Mouse (Mus musculus) activated CD4-positive, CD25-positive, alpha-beta regulatory T cell, adult 4 months (primary cell): Measurements from ENCODE around the gene Mrpl58. TPM values are rescaled to one million over a fixed set of nuclear protein-coding genes. Genes with fewer than 3 reads are reported as not detected.

Experiments
- polyA plus RNA-seq, 2 experiments: library from polyadenylated mRNA; unstranded; fragments of 100-300 nt; shearing (Covaris generic); gene quantifications; one replicate each; pipeline ENCODE4 v1.2.1; 2017

Mrpl58 gene
- polyA plus RNA-seq, 2 experiments from 2014 or later: 206 to 214 TPM

Other genes starting within 250 kb of the Mrpl58 start
- gene Slc9a3r1, start 240.4 kb upstream of the Mrpl58 start, polyA plus RNA-seq: 100 to 1,000 TPM; 166 to 228 TPM
- 10 to 100 TPM in 1 of 2 experiments, 1 to 10 TPM in 1; 9.3 to 11.9 TPM for gene Tmem104, start 216.3 kb upstream of the Mrpl58 start, polyA plus RNA-seq
- gene Nat9, start 215.9 kb upstream of the Mrpl58 start, polyA plus RNA-seq: 10 to 100 TPM; 14.0 to 14.6 TPM
- gene Grin2c, start 136.5 kb upstream of the Mrpl58 start, polyA plus RNA-seq: not detected
- gene Fdxr, start 126.7 kb upstream of the Mrpl58 start, polyA plus RNA-seq: 10 to 100 TPM; 18.4 to 26.6 TPM
- gene Fads6, start 106.1 kb upstream of the Mrpl58 start, polyA plus RNA-seq: under 1 TPM; 0.56 to 0.57 TPM
- not detected for gene Otop2, start 96.6 kb upstream of the Mrpl58 start, polyA plus RNA-seq
- gene Ush1g, start 81.7 kb upstream of the Mrpl58 start, polyA plus RNA-seq: not detected
- under 1 TPM in 1 of 2 experiments, not detected in 1; 0.13 TPM for gene Otop3, start 69.0 kb upstream of the Mrpl58 start, polyA plus RNA-seq
- 1 to 10 TPM; 2.6 to 3.2 TPM for gene Hid1, start 36.0 kb upstream of the Mrpl58 start, polyA plus RNA-seq
- under 1 TPM in 1 of 2 experiments, not detected in 1; 0.12 TPM for gene Cdr2l, start 21.8 kb upstream of the Mrpl58 start, polyA plus RNA-seq
- 100 to 1,000 TPM; 705 to 855 TPM for gene Atp5h, start 16.2 kb downstream of the Mrpl58 start, polyA plus RNA-seq
- gene Kctd2, start 16.4 kb downstream of the Mrpl58 start, polyA plus RNA-seq: 10 to 100 TPM in 1 of 2 experiments, 1 to 10 TPM in 1; 6.9 to 12.2 TPM
- not detected for gene Trim80, start 36.8 kb downstream of the Mrpl58 start, polyA plus RNA-seq
- 1 to 10 TPM; 2.9 to 3.1 TPM for gene Slc16a5, start 58.7 kb downstream of the Mrpl58 start, polyA plus RNA-seq
- gene Armc7, start 71.9 kb downstream of the Mrpl58 start, polyA plus RNA-seq: 10 to 100 TPM; 49.9 to 59.3 TPM
- 100 to 1,000 TPM; 287 to 293 TPM for gene Nt5c, start 88.1 kb downstream of the Mrpl58 start, polyA plus RNA-seq
- gene Jpt1, start 110.6 kb downstream of the Mrpl58 start, polyA plus RNA-seq: 100 to 1,000 TPM; 506 to 510 TPM
- 100 to 1,000 TPM; 724 to 797 TPM for gene Sumo2, start 132.5 kb downstream of the Mrpl58 start, polyA plus RNA-seq
- 10 to 100 TPM; 36.8 to 39.0 TPM for gene Nup85, start 160.7 kb downstream of the Mrpl58 start, polyA plus RNA-seq
- 10 to 100 TPM; 28.2 to 29.8 TPM for gene Mrps7, start 200.2 kb downstream of the Mrpl58 start, polyA plus RNA-seq
- gene Gga3, start 200.3 kb downstream of the Mrpl58 start, polyA plus RNA-seq: 10 to 100 TPM; 23.1 to 26.5 TPM
- gene Mif4gd, start 209.2 kb downstream of the Mrpl58 start, polyA plus RNA-seq: 100 to 1,000 TPM; 230 to 231 TPM
- 10 to 100 TPM; 68.7 to 90.3 TPM for gene Slc25a19, start 224.5 kb downstream of the Mrpl58 start, polyA plus RNA-seq